Mouse (Mus musculus): ENCODE measurements around the gene Mapre1.
"Not testable (repeated sequence)": the region's sequence is repeated elsewhere in the genome, so short reads cannot be mapped to it uniquely, and the experiment has no call there.

GRCm38 (mm10) chr2:153807464-153807863, 66.4 kb downstream of the Mapre1 start:
- TF ChIP-seq GATA1 (IDR thresholded peaks at IDR 0.05; ENCODE audit: borderline replicate concordance, low read length); FLI1 (IDR thresholded peaks at IDR 0.05; ENCODE audit: low read length): not testable (repeated sequence)

Measured in megakaryocyte, embryonic 14.5 days (primary cell).